Comparison of ENCODE assay signal across 8 mouse cellular contexts in genomic region chr2:165286361-165287201, GRCm38 (mm10). TPM values are rescaled to one million over a fixed set of nuclear protein-coding genes. Genes with fewer than 3 reads are reported as not detected.
DNase-seq lines count a peak whose midpoint lies in the region; ATAC-seq and TF ChIP-seq lines count a peak whose summit lies in the region.

No protein-coding gene starts in this region.

- no peaks in the 10 kb centered on the region for H3K9me3 ChIP-seq in heart, embryonic 10.5 days
- no peaks in the 10 kb centered on the region for H3K9me3 ChIP-seq in ES-Bruce4 (replicated peaks; ENCODE audit: control insufficient read depth, insufficient read depth, low read length, poor library complexity, severe bottlenecking)
- no peaks in the 10 kb centered on the region for H3K9me3 ChIP-seq in forebrain, embryonic 12.5 days

- H3K4me3 ChIP-seq in heart, embryonic 10.5 days, result peak overlapping the region; percentile 97
- peak overlapping the region; percentile 69 for H3K4me3 ChIP-seq in ES-Bruce4 (ENCODE audit: low read depth, low read length)
- H3K4me3 ChIP-seq in forebrain, embryonic 12.5 days (replicated peaks), result peak overlapping the region; percentile 78

- H3K4me2 ChIP-seq in forebrain, embryonic 12.5 days, result peak overlapping the region; percentile 92

- intact Hi-C loops in heart, postnatal 36 days (cut with DNase I), result no loop called here
- intact Hi-C loops in left cerebral cortex, postnatal 14 days (cut with DNase I), result loop anchor here (5.0 to 10.0 kb wide), 3 partner anchors 41 to 322 kb away; partner anchors contain the start of genes Elmo2 and Slc12a5

- WGBS in heart, embryonic 10.5 days, result 63% methylated on average over 18 of the region's 18 CpGs
- WGBS in forebrain, embryonic 12.5 days, result 75% methylated on average over 18 of the region's 18 CpGs

- TF ChIP-seq EP300 in ES-Bruce4 (IDR thresholded peaks at IDR 0.05; ENCODE audit: insufficient read depth, low read depth, low read length), result no peak

- H3K27me3 ChIP-seq in heart, embryonic 10.5 days (ENCODE audit: insufficient read depth, poor library complexity, severe bottlenecking), result no peaks in the 10 kb centered on the region
- no peaks in the 10 kb centered on the region for H3K27me3 ChIP-seq in ES-Bruce4 (ENCODE audit: control insufficient read depth, insufficient read depth, low read length, poor library complexity, severe bottlenecking)
- no peaks in the 10 kb centered on the region for H3K27me3 ChIP-seq in forebrain, embryonic 12.5 days
- no peaks in the 10 kb centered on the region for H3K27me3 ChIP-seq in splenic B cell, adult 2 months (ENCODE audit: control insufficient read depth, insufficient read depth, low read length, poor library complexity, severe bottlenecking)

- peak overlapping the region; percentile 91; the same call in 1 of the 2 replicates for H3K27ac ChIP-seq in heart, embryonic 10.5 days
- H3K27ac ChIP-seq in ES-Bruce4 (ENCODE audit: insufficient read depth, low read length), result no peak overlapping the region
- no peak overlapping the region for H3K27ac ChIP-seq in forebrain, embryonic 12.5 days

- no peak for TF ChIP-seq CTCF in ES-Bruce4 (IDR thresholded peaks at IDR 0.05; ENCODE audit: low read depth, low read length)

- DNase-seq in heart, embryonic 10.5 days (ENCODE audit: low spot score), result no peak
- DNase-seq in heart, postnatal 36 days, result no peak
- DNase-seq in left cerebral cortex, postnatal 14 days (ENCODE audit: low spot score in 2 of 2), result peak; percentile 52 to 78
- DNase-seq in splenic B cell, adult 2 months (ENCODE audit: low read depth, low spot score), result peak; percentile 66
- DNase-seq in urinary bladder, postnatal 4 days (ENCODE audit: low spot score in 2 of 2), result no peak

- TF ChIP-seq POLR2A in ES-Bruce4 (IDR thresholded peaks at IDR 0.05; ENCODE audit: insufficient read depth, low read length), result no peak

- H3K4me1 ChIP-seq in heart, embryonic 10.5 days, result peaks cover 40% of the 10 kb centered on the region
- peaks cover 6% of the 10 kb centered on the region for H3K4me1 ChIP-seq in ES-Bruce4 (ENCODE audit: control insufficient read depth, insufficient read depth, low read length)
- peaks cover 27% of the 10 kb centered on the region for H3K4me1 ChIP-seq in forebrain, embryonic 12.5 days

- H3K9ac ChIP-seq in ES-Bruce4 (ENCODE audit: low read depth, poor library complexity, severe bottlenecking), result peak overlapping the region; percentile 42
- H3K9ac ChIP-seq in forebrain, embryonic 12.5 days, result peak overlapping the region; percentile 78

- no peak for ATAC-seq in forebrain, embryonic 12.5 days (ENCODE audit: low FRiP score)
- ATAC-seq in megakaryocyte progenitor cell, adult 5-6 weeks (replicated peaks; ENCODE audit: poor library complexity), result peak; percentile 45

- peaks cover 41% of the 10 kb centered on the region for H3K36me3 ChIP-seq in heart, embryonic 10.5 days
- H3K36me3 ChIP-seq in ES-Bruce4 (ENCODE audit: control insufficient read depth, insufficient read depth, low read length, poor library complexity, severe bottlenecking), result no peaks in the 10 kb centered on the region
- H3K36me3 ChIP-seq in forebrain, embryonic 12.5 days (replicated peaks), result peaks cover 40% of the 10 kb centered on the region
- peaks cover 4% of the 10 kb centered on the region; the same call in 1 of the 2 replicates for H3K36me3 ChIP-seq in splenic B cell, adult 2 months (ENCODE audit: control insufficient read depth, insufficient read depth, low read length, poor library complexity, severe bottlenecking)

RNA-seq across cellular contexts. Expression of gene Slc35c2, which starts 1.1 kb away (rescaled TPM):
- 57.3 and 61.9 TPM in 2 replicates for polyA plus RNA-seq in heart, embryonic 10.5 days (2016; fragmentation: Nextera tagmentation; extraction: Ambion mirVana)
- total RNA-seq in heart, postnatal 36 days (2021), result 10 to 100 TPM; 17.2 to 18.3 TPM
- polyA plus RNA-seq in ES-Bruce4 (2011; ENCODE audit: insufficient read depth, insufficient read length, low read depth, missing spikeins), result 24.6 and 29.5 TPM in 2 replicates
- 57.9 and 62.4 TPM in 2 replicates for polyA plus RNA-seq in forebrain, embryonic 12.5 days (2016; fragmentation: Nextera tagmentation; extraction: Ambion mirVana)
- 10 to 100 TPM; 52.1 to 55.1 TPM for total RNA-seq in left cerebral cortex, postnatal 14 days (2021)
- total RNA-seq in megakaryocyte progenitor cell, adult 5-6 weeks (2015), result 45.9 and 57.3 TPM in 2 replicates
- 64.5 and 76.7 TPM in 2 replicates for total RNA-seq in megakaryocyte progenitor cell, adult 5-6 weeks (2017)

RNA-seq across cellular contexts. Expression of gene Elmo2, which starts 39.7 kb away (rescaled TPM):
- 56.5 and 61.3 TPM in 2 replicates for polyA plus RNA-seq in heart, embryonic 10.5 days (2016; fragmentation: Nextera tagmentation; extraction: Ambion mirVana)
- 10 to 100 TPM; 16.7 to 19.1 TPM for total RNA-seq in heart, postnatal 36 days (2021)
- 43.3 and 43.6 TPM in 2 replicates for polyA plus RNA-seq in ES-Bruce4 (2011; ENCODE audit: insufficient read depth, insufficient read length, low read depth, missing spikeins)
- 94.6 and 99.7 TPM in 2 replicates for polyA plus RNA-seq in forebrain, embryonic 12.5 days (2016; fragmentation: Nextera tagmentation; extraction: Ambion mirVana)
- 100 to 1,000 TPM; 137 to 156 TPM for total RNA-seq in left cerebral cortex, postnatal 14 days (2021)
- total RNA-seq in megakaryocyte progenitor cell, adult 5-6 weeks (2015), result 45.9 and 49.3 TPM in 2 replicates
- total RNA-seq in megakaryocyte progenitor cell, adult 5-6 weeks (2017), result 30.6 and 32.2 TPM in 2 replicates

RNA-seq across cellular contexts. Expression of gene Cdh22, which starts 51.9 kb away (rescaled TPM):
- 0.04 and 0.12 TPM in 2 replicates for polyA plus RNA-seq in heart, embryonic 10.5 days (2016; fragmentation: Nextera tagmentation; extraction: Ambion mirVana)
- total RNA-seq in heart, postnatal 36 days (2021), result under 1 TPM; 0.43 to 0.50 TPM
- polyA plus RNA-seq in ES-Bruce4 (2011; ENCODE audit: insufficient read depth, insufficient read length, low read depth, missing spikeins), result 0.35 TPM in 1 of 2 replicates, not detected in the other
- 10.6 and 11.4 TPM in 2 replicates for polyA plus RNA-seq in forebrain, embryonic 12.5 days (2016; fragmentation: Nextera tagmentation; extraction: Ambion mirVana)
- total RNA-seq in left cerebral cortex, postnatal 14 days (2021), result 10 to 100 TPM; 33.8 TPM
- not detected in 2 replicates for total RNA-seq in megakaryocyte progenitor cell, adult 5-6 weeks (2015)
- total RNA-seq in megakaryocyte progenitor cell, adult 5-6 weeks (2017), result not detected in 2 replicates

Comparison
In these comparisons a context has a peak if more than half of its experiments do, and no peak if none do; other contexts are left out.
1. DNase-seq: peak in left cerebral cortex, postnatal 14 days (2 of 2) and splenic B cell, adult 2 months (single experiment); none in heart, embryonic 10.5 days (single experiment), heart, postnatal 36 days (0 of 2) and urinary bladder, postnatal 4 days (0 of 2).
2. RNA of gene Cdh22, which starts 51.9 kb away (total RNA-seq): 33.8 TPM in left cerebral cortex, postnatal 14 days; 0.43 to 0.50 TPM in heart, postnatal 36 days and not detected in megakaryocyte progenitor cell, adult 5-6 weeks; every median in the first group is over 10 times any median in the second.
3. Peak in every context shown above with its lines, with median percentiles within 50 percentile points of each other: H3K4me3 ChIP-seq.